Mouse (Mus musculus) testis, postnatal 14 days (tissue): ENCODE results near the gene Hnrnpu.
"Not testable (repeated sequence)": the region's sequence is repeated elsewhere in the genome, so short reads cannot be mapped to it uniquely, and the experiment has no call there.

Source experiments
- DNase-seq: peaks from one replicate; pipeline ENCODE4 v3.0.0; 2021; ENCODE audit warnings: low spot score

Hnrnpu gene

DNA sequence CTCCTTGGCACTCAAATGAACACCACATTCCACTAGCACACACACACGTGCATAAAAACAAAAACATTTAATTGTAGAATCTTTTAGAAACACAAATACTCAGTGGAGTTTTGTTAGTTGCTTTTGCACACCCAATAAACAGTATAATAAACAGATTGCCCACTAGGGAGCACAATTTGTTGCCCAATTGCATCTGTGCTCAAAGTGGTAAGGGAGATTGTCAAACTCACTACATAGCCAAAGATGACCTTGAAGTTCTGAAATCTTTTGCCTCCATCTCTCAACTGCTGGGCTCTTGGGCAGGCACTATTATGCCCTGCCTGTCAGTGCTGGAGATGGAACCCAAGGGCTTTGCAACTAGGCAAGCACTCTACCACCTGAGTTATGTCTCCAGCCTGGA lies 27.5 kb downstream of the Hnrnpu start:
- DNase-seq: no peak

DNA sequence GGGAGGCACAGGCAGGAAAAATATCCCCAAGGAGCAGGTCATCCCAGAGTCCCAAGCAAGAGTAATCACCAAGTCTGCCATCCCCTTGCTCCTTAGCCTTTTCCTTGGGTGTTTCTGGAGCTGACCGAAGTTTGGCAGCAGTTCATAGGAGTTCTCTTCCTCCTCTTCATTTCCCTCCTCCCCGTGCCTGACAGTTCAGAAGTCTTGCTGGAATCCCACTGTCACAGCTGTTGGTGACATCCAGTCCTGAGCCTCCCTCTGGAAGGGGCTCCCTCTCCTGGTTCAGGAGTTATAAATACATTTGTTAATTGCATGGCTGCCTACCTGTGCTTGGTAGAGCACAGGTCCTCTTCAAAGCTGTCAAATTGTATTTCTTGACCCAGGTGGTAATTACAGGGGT lies 28.1 kb downstream of the Hnrnpu start:
- DNase-seq: no peak

DNA sequence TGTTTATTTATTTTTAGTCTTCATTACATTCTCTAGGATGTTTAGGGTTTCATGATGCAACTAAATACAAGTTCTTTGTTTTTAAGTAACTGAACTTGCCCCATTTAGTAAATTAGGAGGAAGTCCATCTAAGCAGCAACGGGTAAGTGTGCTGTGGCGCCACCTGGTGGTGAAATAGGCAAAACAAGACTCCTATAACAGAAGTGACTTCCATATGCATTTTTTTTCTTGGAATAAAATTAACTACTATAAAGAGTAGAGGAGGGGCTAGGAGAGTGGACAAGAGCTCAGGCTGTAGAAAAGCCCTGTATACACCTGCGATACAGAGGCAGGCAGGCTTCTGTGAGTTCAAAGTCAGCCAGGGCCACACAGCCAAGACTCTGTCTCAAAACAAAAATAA lies 34.2 kb downstream of the Hnrnpu start:
- DNase-seq: peak; percentile 55

DNA sequence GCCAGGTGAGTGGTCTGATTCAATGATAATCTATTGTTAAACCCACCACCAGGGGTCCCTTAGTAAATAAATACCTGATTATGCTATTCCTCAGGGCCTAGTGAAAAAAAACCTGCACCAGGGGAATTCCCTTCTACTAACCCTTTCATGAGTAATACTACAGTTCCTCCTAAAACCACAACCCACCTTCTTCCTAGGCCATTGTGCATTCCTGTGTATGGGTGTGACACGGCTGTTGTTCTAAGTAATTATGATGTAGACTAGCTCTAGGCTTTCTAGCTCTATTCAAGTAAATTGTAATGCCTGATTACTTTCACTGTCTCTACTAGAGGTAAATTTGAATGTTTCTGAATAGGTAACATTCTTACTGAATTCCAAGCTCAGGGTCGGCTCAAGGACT lies 36.3 kb downstream of the Hnrnpu start:
- not testable (repeated sequence) for DNase-seq

DNA sequence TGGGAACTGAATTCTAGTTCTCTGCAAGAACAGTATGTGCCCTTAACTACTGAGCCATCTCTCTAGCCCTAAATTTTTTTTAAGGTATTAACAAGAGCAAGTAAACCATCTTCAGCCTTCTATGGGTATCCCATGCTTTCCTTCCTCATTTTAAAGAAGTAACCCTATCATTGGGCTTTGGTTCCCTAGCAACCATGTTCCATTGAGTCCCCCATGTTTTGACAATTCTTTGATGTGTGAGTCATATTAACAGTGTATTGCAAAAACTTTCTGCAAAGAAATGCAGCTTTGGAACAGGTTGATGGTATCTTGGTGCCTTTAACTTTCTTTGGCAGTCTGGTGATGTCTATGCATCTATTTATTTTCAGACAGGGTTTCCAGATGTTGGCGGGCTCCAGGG lies 43.5 kb downstream of the Hnrnpu start:
- DNase-seq: no peak

DNA sequence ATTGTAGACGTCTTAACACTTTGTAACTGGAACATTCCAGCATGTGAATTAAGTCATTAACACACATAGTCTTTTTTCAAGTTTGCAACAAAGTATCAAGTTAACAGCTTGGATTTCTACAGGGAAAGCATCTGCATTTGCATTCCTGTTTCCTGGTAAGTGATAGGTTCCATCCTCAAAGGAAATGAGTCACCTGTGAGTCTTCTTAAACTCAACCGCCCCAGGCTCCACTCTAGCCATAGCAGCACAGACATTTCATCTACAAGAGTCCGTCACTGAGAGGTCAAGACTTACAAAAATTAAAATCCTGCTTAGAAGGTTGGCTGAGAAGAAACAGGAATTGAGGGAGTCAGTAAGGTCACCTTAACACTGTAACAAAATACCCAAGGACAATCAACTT lies 45.9 kb downstream of the Hnrnpu start:
- no peak for DNase-seq

DNA sequence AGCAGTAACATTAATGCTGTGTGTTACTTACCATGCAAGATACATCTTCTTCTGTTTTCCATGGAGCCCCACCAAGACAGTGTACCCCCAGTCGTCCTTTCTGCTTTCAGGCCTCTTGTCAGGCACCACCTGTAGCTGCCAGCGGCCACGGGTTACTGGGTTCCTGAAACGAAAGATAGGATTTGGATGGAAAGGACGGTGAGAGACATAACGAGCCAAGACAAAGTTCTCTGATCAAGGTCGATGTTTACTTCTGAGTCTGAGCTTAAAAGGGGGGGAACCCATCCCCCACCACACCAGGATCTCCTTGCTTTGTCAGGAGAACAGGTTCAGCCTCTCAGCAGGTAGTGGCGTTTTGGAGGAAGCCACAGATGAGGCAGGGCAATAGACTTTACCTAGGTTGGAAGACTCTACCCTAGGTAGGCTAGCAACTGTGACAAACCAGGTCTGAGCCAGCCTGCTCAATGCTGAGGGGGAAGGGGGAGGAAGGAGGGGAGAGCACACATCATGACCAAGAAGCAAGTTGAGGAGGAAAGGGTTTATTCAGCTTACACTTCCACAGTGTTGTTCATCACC lies 49.9 kb downstream of the Hnrnpu start:
- no peak for DNase-seq

DNA sequence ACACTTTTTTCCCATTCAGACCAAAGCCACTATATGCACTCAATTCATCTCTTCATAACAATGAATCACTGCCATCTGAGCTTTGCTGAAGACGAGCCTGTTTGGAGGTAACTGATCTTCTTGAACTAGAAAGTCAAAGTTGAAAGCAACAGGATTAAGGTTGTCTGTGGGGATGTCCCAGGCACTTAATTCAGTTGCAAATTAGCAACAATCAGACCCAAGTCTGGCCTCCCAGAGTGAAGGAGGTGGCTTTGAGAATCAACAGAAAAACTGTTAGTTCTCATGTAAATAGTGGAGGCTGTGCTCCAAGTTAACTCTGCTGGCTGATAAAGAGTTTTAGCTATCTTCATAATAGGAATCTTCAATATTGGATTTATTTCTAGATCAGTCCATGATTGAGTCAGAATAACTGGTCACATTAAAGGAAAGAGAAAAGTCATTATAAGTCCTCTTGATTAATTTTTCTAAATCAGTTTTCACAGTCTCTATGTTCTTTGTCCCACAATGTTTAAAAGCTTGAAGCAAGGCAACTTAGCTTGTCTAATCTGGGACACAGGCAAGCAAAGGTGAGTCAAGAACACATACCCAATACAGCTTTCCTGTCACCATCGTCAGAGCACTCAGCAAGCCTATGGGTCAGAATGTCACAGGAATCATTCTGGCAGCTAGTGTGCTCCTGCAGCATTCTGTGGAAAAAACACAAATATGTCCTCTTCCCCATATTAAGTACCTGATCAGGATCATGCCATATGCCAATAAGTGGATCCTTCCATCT lies 53.5 kb downstream of the Hnrnpu start:
- DNase-seq: no peak

DNA sequence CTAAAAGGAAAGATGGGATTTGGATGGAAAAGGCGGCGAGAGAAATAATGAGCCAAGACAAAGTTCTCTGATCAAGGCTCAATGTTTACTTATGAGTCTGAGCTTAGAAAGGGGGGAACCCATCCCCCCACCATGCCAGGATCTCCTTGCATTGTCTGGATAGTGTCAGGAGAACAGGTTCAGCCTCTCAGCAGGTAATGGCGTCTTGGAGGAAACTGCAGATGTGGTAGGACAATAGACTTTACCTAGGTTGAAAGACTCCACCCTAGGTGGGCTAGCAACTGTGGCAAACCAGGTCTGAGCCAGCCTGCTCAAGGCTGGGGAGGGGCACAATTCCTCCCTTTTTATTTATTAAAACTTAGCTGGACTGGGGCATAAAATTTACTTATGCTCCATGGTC lies 54.3 kb downstream of the Hnrnpu start:
- DNase-seq: not testable (repeated sequence)

DNA sequence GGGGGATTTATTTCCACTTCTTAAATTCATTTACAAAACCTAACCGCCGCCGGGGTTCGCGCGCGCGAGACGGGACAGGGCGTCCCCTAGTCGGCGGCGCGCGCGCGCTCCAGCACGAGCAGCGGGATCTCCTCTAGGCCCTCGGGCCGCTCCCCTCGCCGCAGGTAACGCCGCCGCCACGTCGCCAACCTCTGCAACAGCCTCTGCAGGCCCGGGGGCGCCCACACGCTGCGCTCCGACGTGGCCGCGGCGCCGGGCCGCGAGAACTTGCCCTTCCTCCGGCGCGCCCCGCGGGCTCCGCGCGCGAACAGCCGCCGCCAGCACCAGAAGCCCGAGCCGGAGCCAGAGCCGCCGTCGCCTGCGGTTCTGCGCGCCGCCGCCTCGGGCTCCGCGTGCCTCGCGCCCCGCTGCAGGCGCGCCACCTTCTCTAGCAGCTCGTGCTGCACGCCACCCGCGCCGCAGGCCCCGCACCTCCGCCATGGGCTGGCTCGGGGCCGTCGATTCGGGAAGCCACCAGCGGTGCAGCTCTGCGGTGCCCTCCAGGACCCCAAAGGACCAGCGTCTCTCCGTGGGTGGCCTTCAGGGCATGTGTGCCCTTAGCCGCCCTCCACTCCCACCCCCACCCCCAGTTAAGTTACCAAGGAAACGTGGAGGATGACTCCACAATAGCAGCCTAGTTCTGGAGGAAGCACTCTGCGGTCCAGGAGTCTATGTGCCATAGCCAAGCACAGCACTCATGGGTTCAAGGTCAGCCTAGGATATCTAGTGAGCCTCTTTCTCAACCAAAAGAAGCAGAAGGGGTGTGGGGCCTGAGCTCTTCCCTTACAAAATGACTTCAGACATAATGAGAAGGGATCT lies 61.3 kb downstream of the Hnrnpu start:
- DNase-seq: peak; percentile 75

DNA sequence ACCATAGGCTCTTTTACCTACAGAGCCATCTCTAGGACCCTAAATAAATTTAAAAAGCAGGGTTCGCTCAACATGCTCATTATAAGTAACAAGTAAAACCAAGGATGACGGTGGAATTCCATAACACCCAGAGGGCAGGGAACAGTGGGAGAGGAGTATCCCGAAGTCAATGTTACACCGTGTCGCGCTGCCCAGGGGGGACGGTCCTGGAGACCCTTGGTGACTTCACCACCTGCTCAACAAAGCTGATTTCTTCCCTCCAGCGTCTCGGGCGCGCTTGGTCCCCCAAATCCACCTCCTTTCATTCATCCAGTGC lies 61.9 kb downstream of the Hnrnpu start:
- no peak for DNase-seq

DNA sequence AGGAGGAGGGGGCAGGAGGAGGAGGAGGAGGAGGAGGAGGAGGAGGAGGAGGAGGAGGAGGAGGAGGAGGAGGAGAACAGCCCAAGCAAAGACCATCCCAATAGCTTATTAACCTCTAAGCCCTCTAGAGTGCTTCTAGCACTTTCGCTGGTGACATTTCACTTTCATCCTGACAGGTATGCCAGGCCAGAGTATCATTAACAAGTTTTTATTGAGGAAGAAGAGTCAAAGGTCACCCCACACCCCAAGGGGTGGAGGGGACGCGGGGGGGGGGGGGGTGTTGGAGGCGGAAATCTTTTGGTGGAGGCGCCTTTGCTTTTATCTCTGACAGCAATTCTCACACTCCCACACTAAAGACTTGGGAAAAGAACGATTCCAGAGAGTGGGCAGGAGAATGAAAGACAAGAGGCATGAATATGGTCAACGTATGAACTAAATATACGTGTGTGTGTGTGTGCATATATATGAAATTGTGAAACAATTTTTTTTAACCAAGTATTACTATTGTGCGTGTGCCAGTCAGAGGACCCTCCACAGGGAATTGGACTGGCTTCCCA lies 62.3 kb downstream of the Hnrnpu start:
- no peak for DNase-seq
